Mouse (Mus musculus) heart, postnatal 25 days (tissue): ENCODE measurements around the gene Sycn. TPM values are rescaled to one million over a fixed set of nuclear protein-coding genes. Genes with fewer than 3 reads are reported as not detected.

Source experiments
- DNase-seq: peaks from one replicate; pipeline ENCODE4 v3.0.0; 2022; ENCODE audit warnings: low spot score
- intact Hi-C: fragments of 180-260 bp; cut with DNase I; formaldehyde crosslinking; loops from one replicate; pipeline ENCODE4 v1.15.1; 2025
- microRNA-seq: library from miRNA; unstranded; fragments of <30 nt; microRNA quantifications from one replicate; pipeline ENCODE4 v1.2.0, GENCODE M21; 2022
- total RNA-seq, 2 experiments: library from RNA; stranded (reverse); gene quantifications; 2 replicates each; pipeline ENCODE4 v1.2.3; 2021

Sycn gene
- total RNA-seq, 2 experiments from 2014 or later = not detected

- intact Hi-C loops = no loop called here
- DNase-seq = no peak
Measured at GRCm38 (mm10) chr7:28582841-28583240, 42.2 kb downstream of the Sycn start.

GRCm38 (mm10) chr7:28583570-28584344 lies 43.1 kb downstream of the Sycn start:
- intact Hi-C loops = no loop called here
- DNase-seq = no peak

GRCm38 (mm10) chr7:28584468-28584867 lies 43.8 kb downstream of the Sycn start:
- intact Hi-C loops = no loop called here
- DNase-seq = no peak

- no peak for DNase-seq
- intact Hi-C loops = no loop called here
Measured at GRCm38 (mm10) chr7:28585001-28585400, 44.3 kb downstream of the Sycn start.

GRCm38 (mm10) chr7:28586663-28587411 lies 46.2 kb downstream of the Sycn start:
- intact Hi-C loops = no loop called here
- DNase-seq = no peak

- intact Hi-C loops = no loop called here
- DNase-seq = no peak
Measured at GRCm38 (mm10) chr7:28587644-28588043, 47.0 kb downstream of the Sycn start.

Small RNA genes within 50 kb of the gene (microRNA-seq; reads per million reads assigned to microRNA genes)
- not detected for gene Mir7049

Other genes starting within 250 kb of the Sycn start
- gene Selenov, start 249.7 kb upstream of the Sycn start, total RNA-seq = not detected
- not detected for gene Dll3, start 238.6 kb upstream of the Sycn start, total RNA-seq
- gene Timm50, start 228.8 kb upstream of the Sycn start, total RNA-seq = 10 to 100 TPM; 60.5 to 61.7 TPM
- 10 to 100 TPM; 52.8 to 52.9 TPM for gene Supt5, start 202.1 kb upstream of the Sycn start, total RNA-seq
- gene Rps16, start 190.2 kb upstream of the Sycn start, total RNA-seq = 100 to 1,000 TPM; 489 to 520 TPM
- 10 to 100 TPM; 13.1 to 20.4 TPM for gene Plekhg2, start 168.3 kb upstream of the Sycn start, total RNA-seq
- 10 to 100 TPM; 14.1 to 18.0 TPM for gene Zfp36, start 160.6 kb upstream of the Sycn start, total RNA-seq
- gene Med29, start 148.2 kb upstream of the Sycn start, total RNA-seq = 10 to 100 TPM; 18.2 to 20.9 TPM
- gene Paf1, start 147.9 kb upstream of the Sycn start, total RNA-seq = 10 to 100 TPM; 40.6 to 44.3 TPM
- gene Gmfg, start 103.4 kb upstream of the Sycn start, total RNA-seq = 1 to 10 TPM; 5.0 to 5.6 TPM
- gene Lrfn1, start 88.9 kb upstream of the Sycn start, total RNA-seq = under 1 TPM; 0.68 to 0.84 TPM
- not detected for gene Ifnl2, start 30.4 kb upstream of the Sycn start, total RNA-seq
- gene Ifnl3, start 18.0 kb upstream of the Sycn start, total RNA-seq = not detected
- gene Nccrp1, start 6.4 kb downstream of the Sycn start, total RNA-seq = not detected
- gene Samd4b, start 57.3 kb downstream of the Sycn start, total RNA-seq = 10 to 100 TPM; 22.6 to 22.8 TPM
- 1 to 10 TPM; 8.4 to 8.8 TPM for gene Pak4, start 57.3 kb downstream of the Sycn start, total RNA-seq
- not detected for gene Acp7, start 90.4 kb downstream of the Sycn start, total RNA-seq
- gene Fbxo27, start 152.0 kb downstream of the Sycn start, total RNA-seq = under 1 TPM; 0.34 to 0.39 TPM
- under 1 TPM; 0.36 to 0.92 TPM for gene Fbxo17, start 175.9 kb downstream of the Sycn start, total RNA-seq
- 10 to 100 TPM; 56.7 to 60.6 TPM for gene Mrps12, start 200.9 kb downstream of the Sycn start, total RNA-seq
- 10 to 100 TPM; 15.4 to 15.7 TPM for gene Sars2, start 201.1 kb downstream of the Sycn start, total RNA-seq
- not detected for gene Ccer2, start 215.3 kb downstream of the Sycn start, total RNA-seq
- 10 to 100 TPM; 80.0 to 80.2 TPM for gene Sirt2, start 225.8 kb downstream of the Sycn start, total RNA-seq
- 10 to 100 TPM; 22.1 to 22.9 TPM for gene Nfkbib, start 226.6 kb downstream of the Sycn start, total RNA-seq
- gene Rinl, start 248.1 kb downstream of the Sycn start, total RNA-seq = 1 to 10 TPM; 1.5 to 2.2 TPM